Mouse (Mus musculus): ENCODE measurements around the gene Aicda. TPM values are rescaled to one million over a fixed set of nuclear protein-coding genes. Genes with fewer than 3 reads are reported as not detected.
"Not testable (repeated sequence)": the region's sequence is repeated elsewhere in the genome, so short reads cannot be mapped to it uniquely, and the experiment has no call there.

Gene Aicda
- 0.14 TPM in 1 of 2 replicates, not detected in the other for polyA plus RNA-seq (2016; fragmentation: Nextera tagmentation; extraction: Ambion mirVana)

- Histone ChIP-seq H3K27me3 (replicated peaks; ENCODE audit: low read depth, poor library complexity, severe bottlenecking) (peaks cover 8% of the 10 kb centered on the region), H3K27ac (replicated peaks) (no peak within 1 kb of the TSS), H3K4me3 (no peak within 1 kb of the TSS), H3K36me3 (replicated peaks) (no peaks in the 10 kb centered on the region), H3K4me1 (no peaks in the 10 kb centered on the region; the same call in 1 of the 2 replicates), H3K9me3 (no peaks in the 10 kb centered on the region)
- 59% methylated on average over 9 of the region's 9 CpGs for WGBS
- no peak for DNase-seq (ENCODE audit: low spot score)
Observed at GRCm38 (mm10) chr6:122553606-122554005, at the start of gene Aicda. TSS of gene Aicda (plus strand) at chr6:122553801.

- no peaks in the 10 kb centered on the region for H3K27me3 ChIP-seq (replicated peaks; ENCODE audit: low read depth, poor library complexity, severe bottlenecking)
- WGBS: 78% methylated on average over 4 of the region's 4 CpGs
- no peaks in the 10 kb centered on the region for H3K36me3 ChIP-seq (replicated peaks)
- no peak overlapping the region for H3K27ac ChIP-seq (replicated peaks)
- no peak overlapping the region for H3K4me3 ChIP-seq
- DNase-seq (ENCODE audit: low spot score): no peak
- peaks cover 3% of the 10 kb centered on the region; the same call in 1 of the 2 replicates for H3K4me1 ChIP-seq
- H3K9me3 ChIP-seq: no peaks in the 10 kb centered on the region
Observed at GRCm38 (mm10) chr6:122505041-122505440, 48.6 kb upstream of the Aicda start.

GRCm38 (mm10) chr6:122505545-122505944, 48.1 kb upstream of the Aicda start, which contains the start of gene Mfap5:
TSS of gene Mfap5 (plus strand) at chr6:122505845.
- 87% methylated on average over 3 of the region's 3 CpGs for WGBS
- DNase-seq (ENCODE audit: low spot score): no peak
- Histone ChIP-seq H3K4me3 (no peak within 1 kb of the TSS), H3K27ac (replicated peaks) (no peak within 1 kb of the TSS), H3K36me3 (replicated peaks) (no peaks in the 10 kb centered on the region), H3K27me3 (replicated peaks; ENCODE audit: low read depth, poor library complexity, severe bottlenecking) (no peaks in the 10 kb centered on the region), H3K9me3 (no peaks in the 10 kb centered on the region), H3K4me1 (peaks cover 3% of the 10 kb centered on the region; the same call in 1 of the 2 replicates)

GRCm38 (mm10) chr6:122508494-122508893, 45.1 kb upstream of the Aicda start:
- Histone ChIP-seq H3K27ac (replicated peaks) (no peak overlapping the region), H3K36me3 (replicated peaks) (no peaks in the 10 kb centered on the region), H3K27me3 (replicated peaks; ENCODE audit: low read depth, poor library complexity, severe bottlenecking) (no peaks in the 10 kb centered on the region), H3K4me1 (peaks cover 9% of the 10 kb centered on the region; the same call in 1 of the 2 replicates), H3K9me3 (no peaks in the 10 kb centered on the region), H3K4me3 (no peak overlapping the region)
- no peak for DNase-seq (ENCODE audit: low spot score)
- 79% methylated on average over 8 of the region's 8 CpGs for WGBS

- H3K36me3 ChIP-seq (replicated peaks): no peaks in the 10 kb centered on the region
- H3K9me3 ChIP-seq: no peaks in the 10 kb centered on the region
- H3K4me1 ChIP-seq: peaks cover 9% of the 10 kb centered on the region; the same call in 1 of the 2 replicates
- no peak overlapping the region for H3K27ac ChIP-seq (replicated peaks)
- H3K27me3 ChIP-seq (replicated peaks; ENCODE audit: low read depth, poor library complexity, severe bottlenecking): no peaks in the 10 kb centered on the region
- H3K4me3 ChIP-seq: no peak overlapping the region
- DNase-seq (ENCODE audit: low spot score): no peak
- 68% methylated on average over 12 of the region's 12 CpGs for WGBS
Observed at GRCm38 (mm10) chr6:122512914-122513878, 40.4 kb upstream of the Aicda start.

- Histone ChIP-seq H3K9me3 (no peaks in the 10 kb centered on the region), H3K4me1 (peaks cover 6% of the 10 kb centered on the region; the same call in 1 of the 2 replicates), H3K36me3 (replicated peaks) (no peaks in the 10 kb centered on the region), H3K27ac (replicated peaks) (no peak overlapping the region), H3K27me3 (replicated peaks; ENCODE audit: low read depth, poor library complexity, severe bottlenecking) (no peaks in the 10 kb centered on the region), H3K4me3 (no peak overlapping the region)
- 84% methylated on average over 3 of the region's 3 CpGs for WGBS
- no peak for DNase-seq (ENCODE audit: low spot score)
Observed at GRCm38 (mm10) chr6:122514312-122514711, 39.3 kb upstream of the Aicda start.

GRCm38 (mm10) chr6:122515762-122516161, 37.8 kb upstream of the Aicda start:
- not testable (repeated sequence) for H3K9me3 ChIP-seq; DNase-seq (ENCODE audit: low spot score); H3K27me3 ChIP-seq (replicated peaks; ENCODE audit: low read depth, poor library complexity, severe bottlenecking); H3K4me3 ChIP-seq; H3K27ac ChIP-seq (replicated peaks); H3K4me1 ChIP-seq; H3K36me3 ChIP-seq (replicated peaks)
- WGBS: 96% methylated on average over 2 of the region's 2 CpGs

GRCm38 (mm10) chr6:122517668-122518067, 35.9 kb upstream of the Aicda start:
- H3K4me3 ChIP-seq: no peak overlapping the region
- no peaks in the 10 kb centered on the region for H3K36me3 ChIP-seq (replicated peaks)
- peaks cover 6% of the 10 kb centered on the region; the same call in 1 of the 2 replicates for H3K4me1 ChIP-seq
- no peak overlapping the region for H3K27ac ChIP-seq (replicated peaks)
- H3K27me3 ChIP-seq (replicated peaks; ENCODE audit: low read depth, poor library complexity, severe bottlenecking): no peaks in the 10 kb centered on the region
- DNase-seq (ENCODE audit: low spot score): no peak
- no peaks in the 10 kb centered on the region for H3K9me3 ChIP-seq
- WGBS: 84% methylated on average over 1 of the region's 1 CpGs

GRCm38 (mm10) chr6:122519384-122519783, 34.2 kb upstream of the Aicda start:
- WGBS: 43% methylated on average over 2 of the region's 2 CpGs
- Histone ChIP-seq H3K4me3 (no peak overlapping the region), H3K9me3 (no peaks in the 10 kb centered on the region), H3K27ac (replicated peaks) (no peak overlapping the region), H3K27me3 (replicated peaks; ENCODE audit: low read depth, poor library complexity, severe bottlenecking) (no peaks in the 10 kb centered on the region), H3K4me1 (no peaks in the 10 kb centered on the region), H3K36me3 (replicated peaks) (no peaks in the 10 kb centered on the region)
- no peak for DNase-seq (ENCODE audit: low spot score)

- Histone ChIP-seq H3K4me1 (no peaks in the 10 kb centered on the region), H3K9me3 (no peaks in the 10 kb centered on the region), H3K36me3 (replicated peaks) (no peaks in the 10 kb centered on the region), H3K27me3 (replicated peaks; ENCODE audit: low read depth, poor library complexity, severe bottlenecking) (no peaks in the 10 kb centered on the region), H3K4me3 (no peak overlapping the region), H3K27ac (replicated peaks) (no peak overlapping the region)
- 74% methylated on average over 9 of the region's 9 CpGs for WGBS
- DNase-seq (ENCODE audit: low spot score): peak; percentile 27
Observed at GRCm38 (mm10) chr6:122522595-122522994, 31.0 kb upstream of the Aicda start.

- H3K9me3 ChIP-seq: no peaks in the 10 kb centered on the region
- H3K36me3 ChIP-seq (replicated peaks): no peaks in the 10 kb centered on the region
- WGBS: 82% methylated on average over 8 of the region's 8 CpGs
- no peak overlapping the region for H3K27ac ChIP-seq (replicated peaks)
- no peak for DNase-seq (ENCODE audit: low spot score)
- H3K4me3 ChIP-seq: no peak overlapping the region
- no peaks in the 10 kb centered on the region for H3K4me1 ChIP-seq
- no peaks in the 10 kb centered on the region for H3K27me3 ChIP-seq (replicated peaks; ENCODE audit: low read depth, poor library complexity, severe bottlenecking)
Observed at GRCm38 (mm10) chr6:122523289-122523688, 30.3 kb upstream of the Aicda start.

GRCm38 (mm10) chr6:122527596-122527995, 26.0 kb upstream of the Aicda start:
- Histone ChIP-seq H3K4me3 (no peak overlapping the region), H3K27ac (replicated peaks) (no peak overlapping the region), H3K36me3 (replicated peaks) (no peaks in the 10 kb centered on the region), H3K4me1 (0 out of 2 replicates have a peak, but pooled peaks cover 5% of the 10 kb centered on the region), H3K9me3 (no peaks in the 10 kb centered on the region), H3K27me3 (replicated peaks; ENCODE audit: low read depth, poor library complexity, severe bottlenecking) (no peaks in the 10 kb centered on the region)
- 65% methylated on average over 12 of the region's 12 CpGs for WGBS
- DNase-seq (ENCODE audit: low spot score): no peak

GRCm38 (mm10) chr6:122528136-122528535, 25.5 kb upstream of the Aicda start:
- Histone ChIP-seq H3K36me3 (replicated peaks) (no peaks in the 10 kb centered on the region), H3K4me1 (peaks cover 10% of the 10 kb centered on the region)

More at GRCm38 (mm10) chr6:122528136-122528535, 25.5 kb upstream of the Aicda start:
- no peak overlapping the region for H3K4me3 ChIP-seq
- 80% methylated on average over 11 of the region's 11 CpGs for WGBS
- no peak for DNase-seq (ENCODE audit: low spot score)
- no peaks in the 10 kb centered on the region for H3K27me3 ChIP-seq (replicated peaks; ENCODE audit: low read depth, poor library complexity, severe bottlenecking)
- no peaks in the 10 kb centered on the region for H3K9me3 ChIP-seq
- H3K27ac ChIP-seq (replicated peaks): no peak overlapping the region

Measured in embryonic facial prominence, embryonic 10.5 days (tissue).